In the genomic region with DNA sequence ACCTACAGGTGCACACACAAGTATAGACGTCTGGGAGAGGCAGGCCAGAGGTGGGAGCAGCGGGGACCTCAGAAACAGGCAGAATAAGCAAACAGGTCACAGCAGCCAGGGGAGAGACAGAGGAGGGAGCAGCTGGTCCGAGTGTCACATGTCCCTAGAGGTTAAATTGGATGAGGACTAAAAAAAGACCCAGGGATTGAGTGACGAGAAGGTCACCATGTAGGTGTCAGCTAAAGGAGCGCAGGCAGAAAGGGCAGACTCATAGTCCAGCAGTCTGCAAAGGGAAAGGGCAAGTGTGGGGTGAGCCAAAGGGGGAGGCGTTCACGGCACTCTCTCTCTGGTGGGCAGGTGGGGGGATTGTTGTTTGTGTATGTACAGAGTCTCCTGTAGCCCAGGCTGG, we compare ENCODE assay signal across 13 mouse cellular contexts.
A peak's percentile ranks its signal among the peaks of the same experiment; 100 is the strongest.
DNase-seq lines count a peak whose midpoint lies in the region; ATAC-seq and TF ChIP-seq lines count a peak whose summit lies in the region.
"Had no signal": no experiment of that assay in that cellular context is flagged by ENCODE, and none has a peak within 500 bp of the region (broad histone marks: within the 10 kb centered on the region; RNA-seq: fewer than 3 reads in every experiment).

No protein-coding gene starts in this region.

- TF ChIP-seq EP300 in stomach, postnatal 0 days (optimal IDR thresholded peaks at IDR 0.05) = no peak

- 0 out of 2 replicates have a peak, but pooled peaks have one; percentile 29 for ATAC-seq in kidney, postnatal 0 days (replicated peaks; ENCODE audit: low FRiP score, low read depth)
- ATAC-seq in liver, embryonic 12.5 days = peak; percentile 52
- no peak for ATAC-seq in stomach, postnatal 0 days (ENCODE audit: low FRiP score, low TSS enrichment)
- no peak for ATAC-seq in erythroid progenitor cell, adult 5-6 weeks (replicated peaks; ENCODE audit: low FRiP score, poor library complexity, severe bottlenecking)

- WGBS in kidney, postnatal 0 days = 44% methylated on average over 7 of the region's 7 CpGs
- 56% methylated on average over 7 of the region's 7 CpGs for WGBS in liver, embryonic 12.5 days (ENCODE audit: insufficient replicate concordance)
- 64% methylated on average over 7 of the region's 7 CpGs for WGBS in stomach, postnatal 0 days

- no peaks in the 10 kb centered on the region for H3K9me3 ChIP-seq in kidney, postnatal 0 days (replicated peaks; ENCODE audit: low read length)
- H3K9me3 ChIP-seq in liver, embryonic 12.5 days (replicated peaks) = no peaks in the 10 kb centered on the region
- H3K9me3 ChIP-seq in stomach, postnatal 0 days (ENCODE audit: control insufficient read depth, low read length) = no peaks in the 10 kb centered on the region

- no peaks in the 10 kb centered on the region for H3K4me1 ChIP-seq in kidney, postnatal 0 days (replicated peaks; ENCODE audit: insufficient read depth, low read length)
- peaks cover 20% of the 10 kb centered on the region for H3K4me1 ChIP-seq in liver, embryonic 12.5 days
- H3K4me1 ChIP-seq in stomach, postnatal 0 days (replicated peaks; ENCODE audit: control insufficient read depth, insufficient read depth) = no peaks in the 10 kb centered on the region

- H3K9ac ChIP-seq in kidney, postnatal 0 days (ENCODE audit: low read depth, low read length) = no peak overlapping the region
- H3K9ac ChIP-seq in liver, embryonic 12.5 days = no peak overlapping the region
- H3K9ac ChIP-seq in stomach, postnatal 0 days (ENCODE audit: low read length) = no peak overlapping the region
- H3K9ac ChIP-seq: embryonic facial prominence, embryonic 13.5 days; lung, embryonic 14.5 days; midbrain, embryonic 12.5 days had no signal

- H3K4me2 ChIP-seq in kidney, postnatal 0 days (ENCODE audit: low read length) = no peak overlapping the region
- H3K4me2 ChIP-seq in liver, embryonic 12.5 days = no peak overlapping the region
- no peak overlapping the region for H3K4me2 ChIP-seq in stomach, postnatal 0 days (replicated peaks; ENCODE audit: low read depth)
- H3K4me2 ChIP-seq: embryonic facial prominence, embryonic 13.5 days; lung, embryonic 14.5 days; midbrain, embryonic 12.5 days had no signal

- no peaks in the 10 kb centered on the region for H3K27me3 ChIP-seq in kidney, postnatal 0 days (ENCODE audit: insufficient read depth, low read length)
- no peaks in the 10 kb centered on the region for H3K27me3 ChIP-seq in liver, embryonic 12.5 days (replicated peaks)
- H3K27me3 ChIP-seq in stomach, postnatal 0 days (ENCODE audit: control insufficient read depth, insufficient read depth, low read length) = no peaks in the 10 kb centered on the region
- H3K27me3 ChIP-seq: embryonic facial prominence, embryonic 13.5 days; midbrain, embryonic 12.5 days had no signal

- H3K36me3 ChIP-seq in kidney, postnatal 0 days (ENCODE audit: insufficient read depth, low read length) = no peaks in the 10 kb centered on the region
- no peaks in the 10 kb centered on the region for H3K36me3 ChIP-seq in liver, embryonic 12.5 days
- no peaks in the 10 kb centered on the region for H3K36me3 ChIP-seq in stomach, postnatal 0 days (ENCODE audit: control insufficient read depth, insufficient read depth, low read length)
- H3K36me3 ChIP-seq: embryonic facial prominence, embryonic 13.5 days; midbrain, embryonic 12.5 days had no signal

- peak; percentile 36 for DNase-seq in adrenal gland, adult 2 months
- DNase-seq in adrenal gland, postnatal 14 days = no peak
- DNase-seq in kidney, postnatal 0 days (ENCODE audit: low spot score) = no peak
- DNase-seq in kidney, adult 8-10 months = no peak
- no peak for DNase-seq in stomach, postnatal 0 days (ENCODE audit: low spot score)
- DNase-seq in frontal cortex, postnatal 10 days (ENCODE audit: low spot score in 2 of 2) = no peak
- DNase-seq: adrenal gland, postnatal 36 days; cerebellum, adult 8-10 months; lung, embryonic 14.5 days had no signal

- TF ChIP-seq CTCF in kidney, postnatal 0 days (IDR thresholded peaks at IDR 0.05; ENCODE audit: low read depth) = no peak
- TF ChIP-seq CTCF in stomach, postnatal 0 days (IDR thresholded peaks at IDR 0.05; ENCODE audit: low read depth) = no peak

- H3K4me3 ChIP-seq in kidney, postnatal 0 days (replicated peaks; ENCODE audit: low read depth, low read length) = no peak overlapping the region
- no peak overlapping the region for H3K4me3 ChIP-seq in liver, embryonic 12.5 days
- no peak overlapping the region for H3K4me3 ChIP-seq in stomach, postnatal 0 days (ENCODE audit: low read depth, low read length)
- H3K4me3 ChIP-seq: embryonic facial prominence, embryonic 13.5 days; midbrain, embryonic 12.5 days had no signal

- no peak overlapping the region for H3K27ac ChIP-seq in kidney, postnatal 0 days
- H3K27ac ChIP-seq in liver, embryonic 12.5 days = no peak overlapping the region
- H3K27ac ChIP-seq in stomach, postnatal 0 days (replicated peaks) = peak overlapping the region; percentile 79
- H3K27ac ChIP-seq: embryonic facial prominence, embryonic 13.5 days; midbrain, embryonic 12.5 days had no signal

Comparison
In these comparisons a context has a peak if more than half of its experiments do, and no peak if none do; other contexts are left out.
1. ATAC-seq: peak in kidney, postnatal 0 days (single experiment) and liver, embryonic 12.5 days (single experiment); none in stomach, postnatal 0 days (single experiment) and erythroid progenitor cell, adult 5-6 weeks (single experiment).